Mouse (Mus musculus): ENCODE results near the gene Sh2b3.

Sh2b3 gene

GRCm38 (mm10) chr5:121843138-121843905 lies 5.9 kb upstream of the Sh2b3 start:
- no peak for DNase-seq (ENCODE audit: low spot score)

GRCm38 (mm10) chr5:121842665-121843118 lies 5.2 kb upstream of the Sh2b3 start:
- peak; percentile 80 for DNase-seq (ENCODE audit: low spot score)

- no peak for DNase-seq (ENCODE audit: low spot score)
These were observed 4.5 kb upstream of the Sh2b3 start for GRCm38 (mm10) chr5:121841973-121842372.

GRCm38 (mm10) chr5:121841516-121841915 lies 4.1 kb upstream of the Sh2b3 start:
- no peak for DNase-seq (ENCODE audit: low spot score)

GRCm38 (mm10) chr5:121839128-121839473 lies 1.7 kb upstream of the Sh2b3 start:
- DNase-seq (ENCODE audit: low spot score), result no peak

GRCm38 (mm10) chr5:121838341-121839127 lies 1.1 kb upstream of the Sh2b3 start:
- DNase-seq (ENCODE audit: low spot score), result no peak

GRCm38 (mm10) chr5:121836692-121837415 lies 592 bp downstream of the Sh2b3 start:
- peak; percentile 91 for DNase-seq (ENCODE audit: low spot score)

- DNase-seq (ENCODE audit: low spot score), result no peak
These were observed 1.3 kb downstream of the Sh2b3 start for GRCm38 (mm10) chr5:121835949-121836691.

- no peak for DNase-seq (ENCODE audit: low spot score)
These were observed 2.3 kb downstream of the Sh2b3 start for GRCm38 (mm10) chr5:121834991-121835747.

- DNase-seq (ENCODE audit: low spot score), result no peak
These were observed 3.2 kb downstream of the Sh2b3 start for GRCm38 (mm10) chr5:121834241-121834606.

- DNase-seq (ENCODE audit: low spot score), result no peak
These were observed 3.7 kb downstream of the Sh2b3 start for GRCm38 (mm10) chr5:121833572-121834240.

GRCm38 (mm10) chr5:121833159-121833558 lies 4.3 kb downstream of the Sh2b3 start:
- no peak for DNase-seq (ENCODE audit: low spot score)

GRCm38 (mm10) chr5:121832376-121833155 lies 4.9 kb downstream of the Sh2b3 start:
- no peak for DNase-seq (ENCODE audit: low spot score)

- DNase-seq (ENCODE audit: low spot score), result no peak
These were observed 6.3 kb downstream of the Sh2b3 start for GRCm38 (mm10) chr5:121831002-121831601.

- DNase-seq (ENCODE audit: low spot score), result peak; percentile 61
These were observed 8.7 kb downstream of the Sh2b3 start for GRCm38 (mm10) chr5:121828491-121829432.

GRCm38 (mm10) chr5:121827876-121828275 lies 9.6 kb downstream of the Sh2b3 start:
- DNase-seq (ENCODE audit: low spot score), result no peak

GRCm38 (mm10) chr5:121825606-121826005 lies 11.8 kb downstream of the Sh2b3 start:
- no peak for DNase-seq (ENCODE audit: low spot score)

GRCm38 (mm10) chr5:121824121-121824520 lies 13.3 kb downstream of the Sh2b3 start:
- no peak for DNase-seq (ENCODE audit: low spot score)
